Mouse (Mus musculus): ENCODE measurements at regions not wholly inside any gene's neighbourhood (a gene's known extent, or its start where the extent isn't known, plus 50 kb on each side); places are given as distances from the start of the nearest gene placed in this dataset.

GRCm38 (mm10) chr1:57269679-57270354 lies 107.6 kb upstream of the 1700066M21Rik start:
- no peak for DNase-seq (ENCODE audit: low read depth, low spot score)

- no peak for DNase-seq (ENCODE audit: low read depth, low spot score)
Observed at GRCm38 (mm10) chr1:57272593-57272992, 104.8 kb upstream of the 1700066M21Rik start.

DNA sequence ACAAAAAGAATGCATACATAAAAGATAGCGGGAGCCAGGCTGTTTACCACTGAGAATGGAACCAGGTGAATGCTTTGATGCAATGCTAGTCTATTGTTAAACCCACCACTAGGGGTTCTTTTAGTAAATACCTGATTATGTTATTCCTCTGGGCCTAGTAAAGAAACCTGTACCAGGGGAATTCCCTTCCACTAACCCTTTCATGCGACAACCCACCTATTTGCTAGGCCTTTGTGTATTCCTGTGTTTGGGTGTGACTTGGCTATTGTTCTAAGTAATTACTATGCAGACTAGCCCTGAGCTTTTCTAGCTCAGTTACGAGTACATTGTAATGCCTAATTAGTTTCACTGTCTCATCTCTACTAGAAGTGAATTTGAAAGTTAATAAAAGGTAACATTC lies 95.9 kb upstream of the 1700066M21Rik start:
- no peak for DNase-seq (ENCODE audit: low read depth, low spot score)

- DNase-seq (ENCODE audit: low read depth, low spot score) = no peak
Observed at GRCm38 (mm10) chr1:57296186-57296585, 81.2 kb upstream of the 1700066M21Rik start.

DNA sequence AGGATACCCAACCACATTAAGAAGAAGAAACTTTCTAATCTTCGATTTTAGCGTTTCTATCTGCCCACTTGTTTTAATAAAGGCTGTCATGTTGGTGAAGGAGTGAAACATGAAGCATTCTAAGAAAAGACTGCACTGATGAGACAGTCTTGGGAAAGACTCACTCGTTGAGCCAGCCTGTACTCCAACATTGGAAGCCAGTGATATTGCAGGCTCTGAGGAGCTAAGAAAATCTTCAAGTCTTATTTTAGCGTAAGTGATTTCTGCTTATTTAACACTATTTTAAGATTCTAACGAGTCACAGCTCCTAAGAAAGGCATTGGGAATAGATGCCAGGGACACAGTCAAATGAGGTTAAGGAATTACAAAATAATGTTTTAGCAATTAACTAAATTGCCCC lies 78.9 kb upstream of the 1700066M21Rik start:
- DNase-seq (ENCODE audit: low read depth, low spot score) = no peak

- no peak for DNase-seq (ENCODE audit: low read depth, low spot score)
Observed at GRCm38 (mm10) chr1:57301260-57301979, 76.0 kb upstream of the 1700066M21Rik start.

- no peak for DNase-seq (ENCODE audit: low read depth, low spot score)
Observed at GRCm38 (mm10) chr1:57301980-57302331, 75.5 kb upstream of the 1700066M21Rik start.

DNA sequence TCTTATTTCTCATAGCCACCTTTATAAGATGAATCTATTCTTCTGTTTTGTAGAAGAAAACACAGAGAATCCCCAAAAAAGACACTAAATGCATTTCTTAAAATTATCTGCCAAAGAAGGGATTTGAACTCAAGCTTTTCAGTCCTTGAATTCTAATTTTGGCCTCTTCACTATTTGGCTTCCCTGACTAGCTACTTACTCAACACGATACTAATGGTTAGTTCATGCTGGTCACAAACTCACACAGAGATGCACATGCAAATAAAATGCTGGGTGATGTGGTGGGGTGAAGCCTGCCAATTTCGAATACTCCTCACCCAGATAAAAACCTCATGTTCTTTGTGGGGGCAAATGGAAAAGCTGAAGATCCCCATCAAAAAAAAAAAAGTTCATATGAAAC lies 72.7 kb upstream of the 1700066M21Rik start:
- DNase-seq (ENCODE audit: low read depth, low spot score) = no peak

GRCm38 (mm10) chr1:57322535-57322934 lies 54.9 kb upstream of the 1700066M21Rik start:
- DNase-seq (ENCODE audit: low read depth, low spot score) = no peak

GRCm38 (mm10) chr1:57323118-57323517 lies 54.3 kb upstream of the 1700066M21Rik start:
- DNase-seq (ENCODE audit: low read depth, low spot score) = no peak

- DNase-seq (ENCODE audit: low read depth, low spot score) = no peak
Observed at GRCm38 (mm10) chr1:57325585-57326165, 51.7 kb upstream of the 1700066M21Rik start.
